Comparison of ENCODE assay signal across 12 mouse cellular contexts in the genomic region with DNA sequence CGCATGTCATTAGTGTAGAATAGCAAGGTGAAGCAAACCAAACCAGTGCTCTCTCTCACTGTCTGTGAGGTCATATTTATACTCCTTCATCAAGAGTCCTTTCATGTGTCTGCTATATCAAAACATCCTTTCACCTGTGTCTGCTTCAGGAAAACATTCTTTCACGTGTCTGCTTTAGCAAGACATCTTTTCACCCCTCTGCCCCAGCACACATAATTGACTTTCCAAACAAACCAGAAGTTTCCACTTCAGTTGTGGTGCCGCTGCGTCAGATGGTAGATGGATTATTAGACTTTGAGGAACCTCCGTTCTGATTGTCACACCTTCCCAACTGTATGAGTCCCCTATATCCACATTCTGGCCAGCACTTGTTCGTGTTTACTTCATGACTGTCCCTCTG.
"Had no signal": no experiment of that assay in that cellular context is flagged by ENCODE, and none has a peak within 500 bp of the region (broad histone marks: within the 10 kb centered on the region; RNA-seq: fewer than 3 reads in every experiment).

No protein-coding gene starts in this region.

- DNase-seq: left cerebral cortex, postnatal 4 days; liver; liver, embryonic 13.5 days; liver, postnatal 0 days; lung, adult 18-20 months; lung, adult 2 months; lung, embryonic 14.5 days; lung, postnatal 10 days; lung, postnatal 14 days; lung, postnatal 36 days; lung, postnatal 4 days; midbrain, embryonic 14.5 days had no signal
